Mouse (Mus musculus): ENCODE data around the gene Bcl11b. TPM values are rescaled to one million over a fixed set of nuclear protein-coding genes. Genes with fewer than 3 reads are reported as not detected.

Gene Bcl11b
- 2.3 and 2.6 TPM in 2 replicates for polyA plus RNA-seq (2015; fragmentation: Nextera tagmentation; extraction: Ambion mirVana)

- Histone ChIP-seq H3K4me3 (replicated peaks; ENCODE audit: low read length) (peak within 1 kb of the TSS; percentile 75), H3K9ac (ENCODE audit: low read length) (peak within 1 kb of the TSS; percentile 88), H3K4me1 (ENCODE audit: control insufficient read depth, insufficient read depth, low read length) (peaks cover 10% of the 10 kb centered on the region; the same call in 1 of the 2 replicates), H3K4me2 (ENCODE audit: low read depth, low read length) (peak within 1 kb of the TSS; percentile 93), H3K9me3 (replicated peaks; ENCODE audit: control insufficient read depth, low read length) (no peaks in the 10 kb centered on the region), H3K27me3 (ENCODE audit: control insufficient read depth, insufficient read depth, low read length) (peaks cover 12% of the 10 kb centered on the region), H3K36me3 (ENCODE audit: control insufficient read depth, insufficient read depth, low read length) (no peaks in the 10 kb centered on the region), H3K27ac (ENCODE audit: low read length) (peak within 1 kb of the TSS; percentile 94)
- under 1% methylated on average over 19 of the region's 19 CpGs for WGBS
- no peak for ATAC-seq (ENCODE audit: insufficient read depth, low FRiP score)
These were observed at the start of gene Bcl11b for GRCm38 (mm10) chr12:108003483-108003882. TSS of gene Bcl11b (minus strand) at chr12:108003602.

GRCm38 (mm10) chr12:108050996-108051395 is 47.6 kb upstream of the Bcl11b start:
- H3K4me2 ChIP-seq (ENCODE audit: low read depth, low read length), result no peak overlapping the region
- 44% methylated on average over 7 of the region's 7 CpGs for WGBS
- no peak overlapping the region; the same call in 1 of the 2 replicates for H3K27ac ChIP-seq (ENCODE audit: low read length)
- H3K4me1 ChIP-seq (ENCODE audit: control insufficient read depth, insufficient read depth, low read length), result no peaks in the 10 kb centered on the region
- no peaks in the 10 kb centered on the region for H3K9me3 ChIP-seq (replicated peaks; ENCODE audit: control insufficient read depth, low read length)
- H3K36me3 ChIP-seq (ENCODE audit: control insufficient read depth, insufficient read depth, low read length), result no peaks in the 10 kb centered on the region
- H3K27me3 ChIP-seq (ENCODE audit: control insufficient read depth, insufficient read depth, low read length), result no peaks in the 10 kb centered on the region
- peak; percentile 54; the same call in 1 of the 2 replicates for ATAC-seq (ENCODE audit: insufficient read depth, low FRiP score)
- H3K4me3 ChIP-seq (replicated peaks; ENCODE audit: low read length), result no peak overlapping the region
- H3K9ac ChIP-seq (ENCODE audit: low read length), result no peak overlapping the region

GRCm38 (mm10) chr12:108049625-108050024 is 46.2 kb upstream of the Bcl11b start:
- H3K4me1 ChIP-seq (ENCODE audit: control insufficient read depth, insufficient read depth, low read length), result no peaks in the 10 kb centered on the region
- H3K27ac ChIP-seq (ENCODE audit: low read length), result no peak overlapping the region
- no peak for ATAC-seq (ENCODE audit: insufficient read depth, low FRiP score)
- H3K9ac ChIP-seq (ENCODE audit: low read length), result peak overlapping the region; percentile 2; the same call in 1 of the 2 replicates
- H3K4me2 ChIP-seq (ENCODE audit: low read depth, low read length), result no peak overlapping the region
- no peak overlapping the region for H3K4me3 ChIP-seq (replicated peaks; ENCODE audit: low read length)
- WGBS, result 68% methylated on average over 13 of the region's 13 CpGs
- no peaks in the 10 kb centered on the region for H3K27me3 ChIP-seq (ENCODE audit: control insufficient read depth, insufficient read depth, low read length)
- no peaks in the 10 kb centered on the region for H3K36me3 ChIP-seq (ENCODE audit: control insufficient read depth, insufficient read depth, low read length)
- H3K9me3 ChIP-seq (replicated peaks; ENCODE audit: control insufficient read depth, low read length), result no peaks in the 10 kb centered on the region

GRCm38 (mm10) chr12:108042239-108042571 is 38.8 kb upstream of the Bcl11b start:
- Histone ChIP-seq H3K4me2 (ENCODE audit: low read depth, low read length) (no peak overlapping the region), H3K9me3 (replicated peaks; ENCODE audit: control insufficient read depth, low read length) (no peaks in the 10 kb centered on the region), H3K27me3 (ENCODE audit: control insufficient read depth, insufficient read depth, low read length) (no peaks in the 10 kb centered on the region), H3K36me3 (ENCODE audit: control insufficient read depth, insufficient read depth, low read length) (no peaks in the 10 kb centered on the region), H3K9ac (ENCODE audit: low read length) (no peak overlapping the region), H3K4me1 (ENCODE audit: control insufficient read depth, insufficient read depth, low read length) (no peaks in the 10 kb centered on the region), H3K27ac (ENCODE audit: low read length) (no peak overlapping the region), H3K4me3 (replicated peaks; ENCODE audit: low read length) (no peak overlapping the region)
- no peak for ATAC-seq (ENCODE audit: insufficient read depth, low FRiP score)
- WGBS, result 51% methylated on average over 3 of the region's 3 CpGs

GRCm38 (mm10) chr12:108041571-108042238 is 38.3 kb upstream of the Bcl11b start:
- Histone ChIP-seq H3K4me2 (ENCODE audit: low read depth, low read length) (no peak overlapping the region), H3K27ac (ENCODE audit: low read length) (no peak overlapping the region), H3K9ac (ENCODE audit: low read length) (no peak overlapping the region), H3K9me3 (replicated peaks; ENCODE audit: control insufficient read depth, low read length) (no peaks in the 10 kb centered on the region), H3K36me3 (ENCODE audit: control insufficient read depth, insufficient read depth, low read length) (no peaks in the 10 kb centered on the region), H3K27me3 (ENCODE audit: control insufficient read depth, insufficient read depth, low read length) (no peaks in the 10 kb centered on the region), H3K4me3 (replicated peaks; ENCODE audit: low read length) (no peak overlapping the region), H3K4me1 (ENCODE audit: control insufficient read depth, insufficient read depth, low read length) (no peaks in the 10 kb centered on the region)
- WGBS, result 39% methylated on average over 12 of the region's 12 CpGs
- ATAC-seq (ENCODE audit: insufficient read depth, low FRiP score), result peak; percentile 35; the same call in 1 of the 2 replicates

- 49% methylated on average over 6 of the region's 6 CpGs for WGBS
- H3K27me3 ChIP-seq (ENCODE audit: control insufficient read depth, insufficient read depth, low read length), result no peaks in the 10 kb centered on the region
- H3K4me2 ChIP-seq (ENCODE audit: low read depth, low read length), result no peak overlapping the region
- no peak overlapping the region for H3K9ac ChIP-seq (ENCODE audit: low read length)
- H3K36me3 ChIP-seq (ENCODE audit: control insufficient read depth, insufficient read depth, low read length), result no peaks in the 10 kb centered on the region
- ATAC-seq (ENCODE audit: insufficient read depth, low FRiP score), result no peak
- H3K9me3 ChIP-seq (replicated peaks; ENCODE audit: control insufficient read depth, low read length), result no peaks in the 10 kb centered on the region
- no peaks in the 10 kb centered on the region; the same call in 1 of the 2 replicates for H3K4me1 ChIP-seq (ENCODE audit: control insufficient read depth, insufficient read depth, low read length)
- H3K27ac ChIP-seq (ENCODE audit: low read length), result no peak overlapping the region
- no peak overlapping the region for H3K4me3 ChIP-seq (replicated peaks; ENCODE audit: low read length)
These were observed 34.0 kb upstream of the Bcl11b start for GRCm38 (mm10) chr12:108037446-108037845.

- no peak overlapping the region; the same call in 1 of the 2 replicates for H3K9ac ChIP-seq (ENCODE audit: low read length)
- WGBS, result 44% methylated on average over 13 of the region's 13 CpGs
- H3K9me3 ChIP-seq (replicated peaks; ENCODE audit: control insufficient read depth, low read length), result no peaks in the 10 kb centered on the region
- H3K4me1 ChIP-seq (ENCODE audit: control insufficient read depth, insufficient read depth, low read length), result no peaks in the 10 kb centered on the region; the same call in 1 of the 2 replicates
- H3K4me3 ChIP-seq (replicated peaks; ENCODE audit: low read length), result no peak overlapping the region
- H3K36me3 ChIP-seq (ENCODE audit: control insufficient read depth, insufficient read depth, low read length), result no peaks in the 10 kb centered on the region
- H3K27me3 ChIP-seq (ENCODE audit: control insufficient read depth, insufficient read depth, low read length), result no peaks in the 10 kb centered on the region
- ATAC-seq (ENCODE audit: insufficient read depth, low FRiP score), result peak; percentile 77; the same call in 1 of the 2 replicates
- H3K4me2 ChIP-seq (ENCODE audit: low read depth, low read length), result no peak overlapping the region
- peak overlapping the region; percentile 62 for H3K27ac ChIP-seq (ENCODE audit: low read length)
These were observed 32.1 kb upstream of the Bcl11b start for GRCm38 (mm10) chr12:108035412-108036078.

- Histone ChIP-seq H3K4me2 (ENCODE audit: low read depth, low read length) (no peak overlapping the region), H3K4me3 (replicated peaks; ENCODE audit: low read length) (no peak overlapping the region), H3K36me3 (ENCODE audit: control insufficient read depth, insufficient read depth, low read length) (no peaks in the 10 kb centered on the region), H3K4me1 (ENCODE audit: control insufficient read depth, insufficient read depth, low read length) (no peaks in the 10 kb centered on the region), H3K9ac (ENCODE audit: low read length) (no peak overlapping the region), H3K9me3 (replicated peaks; ENCODE audit: control insufficient read depth, low read length) (no peaks in the 10 kb centered on the region), H3K27ac (ENCODE audit: low read length) (no peak overlapping the region), H3K27me3 (ENCODE audit: control insufficient read depth, insufficient read depth, low read length) (no peaks in the 10 kb centered on the region)
- 71% methylated on average over 15 of the region's 15 CpGs for WGBS
- ATAC-seq (ENCODE audit: insufficient read depth, low FRiP score), result no peak
These were observed 19.6 kb upstream of the Bcl11b start for GRCm38 (mm10) chr12:108022835-108023615.

- Histone ChIP-seq H3K27ac (ENCODE audit: low read length) (no peak overlapping the region), H3K4me3 (replicated peaks; ENCODE audit: low read length) (no peak overlapping the region), H3K9me3 (replicated peaks; ENCODE audit: control insufficient read depth, low read length) (no peaks in the 10 kb centered on the region), H3K4me2 (ENCODE audit: low read depth, low read length) (no peak overlapping the region), H3K4me1 (ENCODE audit: control insufficient read depth, insufficient read depth, low read length) (no peaks in the 10 kb centered on the region), H3K27me3 (ENCODE audit: control insufficient read depth, insufficient read depth, low read length) (no peaks in the 10 kb centered on the region), H3K36me3 (ENCODE audit: control insufficient read depth, insufficient read depth, low read length) (no peaks in the 10 kb centered on the region), H3K9ac (ENCODE audit: low read length) (no peak overlapping the region)
- 88% methylated on average over 12 of the region's 12 CpGs for WGBS
- ATAC-seq (ENCODE audit: insufficient read depth, low FRiP score), result no peak
These were observed 8.6 kb upstream of the Bcl11b start for GRCm38 (mm10) chr12:108012003-108012402.

Data from stomach, embryonic 16.5 days (tissue).